Mouse (Mus musculus): ENCODE results near the gene She. TPM values are rescaled to one million over a fixed set of nuclear protein-coding genes. Genes with fewer than 3 reads are reported as not detected.
"Not testable (repeated sequence)": the region's sequence is repeated elsewhere in the genome, so short reads cannot be mapped to it uniquely, and the experiment has no call there.

She gene
- polyA plus RNA-seq, 1 experiment from 2014 or later, result 11.2 TPM

DNA sequence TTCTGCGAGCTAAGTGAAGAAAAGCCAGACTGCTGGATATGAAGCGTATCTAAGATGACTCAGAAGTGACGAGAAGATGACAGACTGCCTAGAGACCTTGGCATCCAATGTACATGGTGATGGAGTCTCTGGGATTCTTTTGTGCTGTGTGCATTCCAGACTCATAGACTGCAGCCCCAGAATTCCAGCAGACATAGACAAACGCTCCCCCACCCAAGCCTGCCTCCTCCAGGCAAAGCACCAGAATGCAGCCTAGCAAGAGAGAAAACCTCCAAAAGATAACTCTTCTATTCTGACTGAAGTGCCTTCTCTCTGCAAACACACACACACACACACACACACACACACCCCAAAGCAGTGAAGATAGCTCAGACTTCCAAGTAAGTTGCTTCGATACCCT, 35.4 kb upstream of the She start:
- H3K36me3 ChIP-seq (ENCODE audit: insufficient read depth, low read length), result no peaks in the 10 kb centered on the region
- ATAC-seq, result no peak
- 58% methylated on average over 5 of the region's 5 CpGs for WGBS

DNA sequence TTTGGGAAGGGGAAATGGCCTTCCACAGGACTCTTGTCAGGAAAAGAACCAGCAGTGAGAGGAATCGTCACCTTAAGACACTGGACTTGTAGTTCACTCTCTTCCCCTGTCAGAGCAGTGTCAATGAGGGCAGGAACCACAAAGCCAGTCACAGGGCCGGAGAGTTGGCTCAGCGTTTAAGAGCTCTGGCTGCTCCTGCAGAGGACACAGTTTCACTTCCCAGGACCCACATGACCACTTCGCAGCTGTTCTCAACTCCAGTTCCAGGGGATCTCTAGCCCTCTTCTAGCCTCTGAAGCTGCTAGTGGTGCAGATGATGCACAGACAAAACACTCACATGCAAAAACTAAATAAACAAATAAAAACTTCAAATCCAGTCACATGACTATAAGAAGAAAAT, 34.8 kb upstream of the She start:
- Histone ChIP-seq H3K4me2 (replicated peaks; ENCODE audit: low read depth, low read length) (no peak overlapping the region), H3K36me3 (ENCODE audit: insufficient read depth, low read length) (no peaks in the 10 kb centered on the region), H3K9me3 (ENCODE audit: low read length) (no peaks in the 10 kb centered on the region), H3K27me3 (replicated peaks; ENCODE audit: insufficient read depth, low read length) (no peaks in the 10 kb centered on the region), H3K4me1 (ENCODE audit: insufficient read depth, low read depth, low read length) (no peaks in the 10 kb centered on the region), H3K4me3 (ENCODE audit: low read depth, low read length) (no peak overlapping the region), H3K9ac (replicated peaks; ENCODE audit: low read depth) (no peak overlapping the region), H3K27ac (ENCODE audit: low read length) (no peak overlapping the region)
- 37% methylated on average over 4 of the region's 4 CpGs for WGBS
- DNase-seq (ENCODE audit: low spot score) (peak; percentile 37), ATAC-seq (no peak)
- TF ChIP-seq EP300 (IDR thresholded peaks at IDR 0.05) (no peak), CTCF (IDR thresholded peaks at IDR 0.05) (no peak)

More for the DNA sequence above, 35.4 kb upstream of the She start:
- no peak overlapping the region for H3K4me2 ChIP-seq (replicated peaks; ENCODE audit: low read depth, low read length)
- no peak for DNase-seq (ENCODE audit: low spot score)
- no peaks in the 10 kb centered on the region for H3K4me1 ChIP-seq (ENCODE audit: insufficient read depth, low read depth, low read length)
- no peaks in the 10 kb centered on the region for H3K27me3 ChIP-seq (replicated peaks; ENCODE audit: insufficient read depth, low read length)
- TF ChIP-seq EP300 (IDR thresholded peaks at IDR 0.05) (no peak), CTCF (IDR thresholded peaks at IDR 0.05) (peak; percentile 49)
- no peak overlapping the region for H3K4me3 ChIP-seq (ENCODE audit: low read depth, low read length)
- no peak overlapping the region for H3K9ac ChIP-seq (replicated peaks; ENCODE audit: low read depth)
- no peak overlapping the region for H3K27ac ChIP-seq (ENCODE audit: low read length)
- no peaks in the 10 kb centered on the region for H3K9me3 ChIP-seq (ENCODE audit: low read length)

DNA sequence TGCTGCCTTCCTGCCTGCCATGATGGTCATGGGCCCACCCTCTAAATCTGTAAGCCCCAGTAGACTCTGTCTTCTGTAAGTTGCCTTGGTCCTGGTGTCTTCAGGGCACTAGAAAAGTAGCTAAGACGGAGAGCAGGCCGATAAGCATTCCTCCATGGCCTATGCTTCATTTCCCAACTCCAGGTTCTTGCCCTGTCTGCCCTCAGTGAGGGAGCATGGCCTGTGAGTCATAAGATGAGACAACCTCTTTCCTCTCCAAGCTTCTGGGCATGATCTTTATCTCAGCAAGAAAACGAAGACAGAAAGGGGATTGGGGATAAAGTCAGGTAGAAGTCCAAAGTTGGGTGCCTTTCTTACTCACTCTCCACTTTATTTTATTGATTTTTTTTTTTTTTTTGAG, 32.7 kb upstream of the She start:
- no peaks in the 10 kb centered on the region for H3K9me3 ChIP-seq (ENCODE audit: low read length)
- DNase-seq (ENCODE audit: low spot score) (no peak), ATAC-seq (no peak)
- H3K27ac ChIP-seq (ENCODE audit: low read length), result no peak overlapping the region
- 77% methylated on average over 3 of the region's 3 CpGs for WGBS
- H3K4me2 ChIP-seq (replicated peaks; ENCODE audit: low read depth, low read length), result no peak overlapping the region
- H3K36me3 ChIP-seq (ENCODE audit: insufficient read depth, low read length), result no peaks in the 10 kb centered on the region
- H3K9ac ChIP-seq (replicated peaks; ENCODE audit: low read depth), result no peak overlapping the region
- H3K4me3 ChIP-seq (ENCODE audit: low read depth, low read length), result no peak overlapping the region
- no peaks in the 10 kb centered on the region for H3K27me3 ChIP-seq (replicated peaks; ENCODE audit: insufficient read depth, low read length)
- TF ChIP-seq EP300 (IDR thresholded peaks at IDR 0.05) (no peak), CTCF (IDR thresholded peaks at IDR 0.05) (no peak)
- no peaks in the 10 kb centered on the region; the same call in 1 of the 2 replicates for H3K4me1 ChIP-seq (ENCODE audit: insufficient read depth, low read depth, low read length)

DNA sequence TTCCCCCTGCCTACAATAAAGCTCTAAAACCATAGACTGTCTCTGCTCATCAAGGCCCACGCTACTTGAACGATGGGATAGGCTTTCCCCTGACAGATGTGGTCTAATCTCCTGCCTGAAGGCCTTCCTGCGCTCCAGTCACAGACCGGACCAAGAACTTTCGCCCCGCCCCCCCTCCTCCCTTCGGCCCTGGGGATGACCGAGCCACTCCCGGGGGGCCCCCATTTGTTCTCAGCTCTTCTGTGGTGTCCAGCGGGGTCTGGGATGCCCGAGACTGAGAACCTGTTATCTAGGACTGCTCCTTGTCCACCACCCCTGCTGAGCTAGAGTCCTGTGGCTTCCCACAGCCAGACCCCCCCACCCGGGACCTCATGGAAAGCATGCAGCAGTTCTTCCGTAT, 31.7 kb upstream of the She start:
- Histone ChIP-seq H3K4me2 (replicated peaks; ENCODE audit: low read depth, low read length) (no peak overlapping the region), H3K36me3 (ENCODE audit: insufficient read depth, low read length) (no peaks in the 10 kb centered on the region), H3K27me3 (replicated peaks; ENCODE audit: insufficient read depth, low read length) (no peaks in the 10 kb centered on the region), H3K4me1 (ENCODE audit: insufficient read depth, low read depth, low read length) (no peaks in the 10 kb centered on the region; the same call in 1 of the 2 replicates), H3K9ac (replicated peaks; ENCODE audit: low read depth) (no peak overlapping the region), H3K4me3 (ENCODE audit: low read depth, low read length) (no peak overlapping the region), H3K27ac (ENCODE audit: low read length) (no peak overlapping the region), H3K9me3 (ENCODE audit: low read length) (no peaks in the 10 kb centered on the region)
- TF ChIP-seq CTCF (IDR thresholded peaks at IDR 0.05), result no peak
- TF ChIP-seq EP300 (IDR thresholded peaks at IDR 0.05), result no peak
- no peak for DNase-seq (ENCODE audit: low spot score)
- 21% methylated on average over 13 of the region's 13 CpGs for WGBS
- no peak for ATAC-seq

- H3K36me3 ChIP-seq (ENCODE audit: insufficient read depth, low read length); H3K4me3 ChIP-seq (ENCODE audit: low read depth, low read length); H3K4me1 ChIP-seq (ENCODE audit: insufficient read depth, low read depth, low read length); ATAC-seq; H3K9ac ChIP-seq (replicated peaks; ENCODE audit: low read depth); DNase-seq (ENCODE audit: low spot score); H3K27ac ChIP-seq (ENCODE audit: low read length); H3K9me3 ChIP-seq (ENCODE audit: low read length); H3K27me3 ChIP-seq (replicated peaks; ENCODE audit: insufficient read depth, low read length); H3K4me2 ChIP-seq (replicated peaks; ENCODE audit: low read depth, low read length): not testable (repeated sequence)
- 61% methylated on average over 3 of the region's 3 CpGs for WGBS
Measured at GRCm38 (mm10) chr3:89800078-89800477, 31.1 kb upstream of the She start.

GRCm38 (mm10) chr3:89800774-89801506, 30.2 kb upstream of the She start:
- H3K9ac ChIP-seq (replicated peaks; ENCODE audit: low read depth), result no peak overlapping the region
- TF ChIP-seq CTCF (IDR thresholded peaks at IDR 0.05), result no peak
- no peak for TF ChIP-seq EP300 (IDR thresholded peaks at IDR 0.05)
- ATAC-seq (no peak), DNase-seq (ENCODE audit: low spot score) (no peak)
- no peaks in the 10 kb centered on the region for H3K9me3 ChIP-seq (ENCODE audit: low read length)
- no peak overlapping the region for H3K27ac ChIP-seq (ENCODE audit: low read length)
- 58% methylated on average over 5 of the region's 5 CpGs for WGBS
- H3K4me1 ChIP-seq (ENCODE audit: insufficient read depth, low read depth, low read length), result no peaks in the 10 kb centered on the region; the same call in 1 of the 2 replicates
- no peak overlapping the region for H3K4me2 ChIP-seq (replicated peaks; ENCODE audit: low read depth, low read length)
- H3K27me3 ChIP-seq (replicated peaks; ENCODE audit: insufficient read depth, low read length), result no peaks in the 10 kb centered on the region
- no peak overlapping the region for H3K4me3 ChIP-seq (ENCODE audit: low read depth, low read length)
- no peaks in the 10 kb centered on the region for H3K36me3 ChIP-seq (ENCODE audit: insufficient read depth, low read length)

GRCm38 (mm10) chr3:89801507-89801847, 29.7 kb upstream of the She start:
- Histone ChIP-seq H3K9ac (replicated peaks; ENCODE audit: low read depth) (no peak overlapping the region), H3K27me3 (replicated peaks; ENCODE audit: insufficient read depth, low read length) (no peaks in the 10 kb centered on the region), H3K27ac (ENCODE audit: low read length) (no peak overlapping the region), H3K4me3 (ENCODE audit: low read depth, low read length) (no peak overlapping the region), H3K4me1 (ENCODE audit: insufficient read depth, low read depth, low read length) (no peaks in the 10 kb centered on the region; the same call in 1 of the 2 replicates), H3K9me3 (ENCODE audit: low read length) (no peaks in the 10 kb centered on the region), H3K36me3 (ENCODE audit: insufficient read depth, low read length) (no peaks in the 10 kb centered on the region), H3K4me2 (replicated peaks; ENCODE audit: low read depth, low read length) (no peak overlapping the region)
- TF ChIP-seq EP300 (IDR thresholded peaks at IDR 0.05) (no peak), CTCF (IDR thresholded peaks at IDR 0.05) (peak; percentile 46)
- peak; percentile 74 for DNase-seq (ENCODE audit: low spot score)
- 5% methylated on average over 3 of the region's 3 CpGs for WGBS
- ATAC-seq, result peak; percentile 85
